Mouse (Mus musculus): Measurements from ENCODE around the gene Adgra1. TPM values are rescaled to one million over a fixed set of nuclear protein-coding genes. Genes with fewer than 3 reads are reported as not detected.

The Adgra1 gene
- total and polyA plus RNA-seq, 2 experiments from 2014 or later, result 17.1 to 39.3 TPM

- peaks cover 25% of the 10 kb centered on the region for H3K4me1 ChIP-seq (ENCODE audit: insufficient read depth)
- TF ChIP-seq CTCF (IDR thresholded peaks at IDR 0.05; ENCODE audit: low read depth), result no peak
- ATAC-seq, result peak; percentile 81
- DNase-seq, result peak; percentile 78
- H3K4me2 ChIP-seq (ENCODE audit: low read depth), result no peak overlapping the region
- H3K36me3 ChIP-seq (ENCODE audit: insufficient read depth), result no peaks in the 10 kb centered on the region; the same call in 1 of the 2 replicates
- peak overlapping the region; percentile 79 for H3K27ac ChIP-seq (ENCODE audit: low read depth, low read length)
- 4% methylated on average over 6 of the region's 6 CpGs for WGBS
- no peak overlapping the region for H3K9ac ChIP-seq
- no peaks in the 10 kb centered on the region for H3K9me3 ChIP-seq (ENCODE audit: low read length)
- no peaks in the 10 kb centered on the region for H3K27me3 ChIP-seq (ENCODE audit: insufficient read depth, low read length)
- H3K4me3 ChIP-seq (ENCODE audit: low read depth, low read length), result no peak overlapping the region
These were observed 16.2 kb downstream of the Adgra1 start for GRCm38 (mm10) chr7:139850152-139850551.

GRCm38 (mm10) chr7:139850677-139851076 is 16.7 kb downstream of the Adgra1 start:
- ATAC-seq, result no peak
- Histone ChIP-seq H3K9ac (no peak overlapping the region), H3K36me3 (ENCODE audit: insufficient read depth) (no peaks in the 10 kb centered on the region; the same call in 1 of the 2 replicates), H3K27me3 (ENCODE audit: insufficient read depth, low read length) (no peaks in the 10 kb centered on the region), H3K27ac (ENCODE audit: low read depth, low read length) (peak overlapping the region; percentile 79), H3K4me3 (ENCODE audit: low read depth, low read length) (no peak overlapping the region), H3K4me2 (ENCODE audit: low read depth) (no peak overlapping the region), H3K9me3 (ENCODE audit: low read length) (no peaks in the 10 kb centered on the region), H3K4me1 (ENCODE audit: insufficient read depth) (peaks cover 28% of the 10 kb centered on the region)
- TF ChIP-seq CTCF (IDR thresholded peaks at IDR 0.05; ENCODE audit: low read depth), result no peak
- 53% methylated on average over 5 of the region's 5 CpGs for WGBS
- peak; percentile 22 for DNase-seq

- no peak for TF ChIP-seq CTCF (IDR thresholded peaks at IDR 0.05; ENCODE audit: low read depth)
- WGBS, result 29% methylated on average over 6 of the region's 6 CpGs
- ATAC-seq, result peak; percentile 89; the same call in 1 of the 2 replicates
These were observed 17.1 kb downstream of the Adgra1 start for GRCm38 (mm10) chr7:139851098-139851497.

GRCm38 (mm10) chr7:139855261-139855660 is 21.3 kb downstream of the Adgra1 start:
- no peaks in the 10 kb centered on the region; the same call in 1 of the 2 replicates for H3K36me3 ChIP-seq (ENCODE audit: insufficient read depth)

More at GRCm38 (mm10) chr7:139851098-139851497, 17.1 kb downstream of the Adgra1 start:
- Histone ChIP-seq H3K36me3 (ENCODE audit: insufficient read depth) (no peaks in the 10 kb centered on the region; the same call in 1 of the 2 replicates), H3K9ac (0 out of 2 replicates have a peak overlapping the region, but pooled peaks have one; percentile 0), H3K4me2 (ENCODE audit: low read depth) (no peak overlapping the region), H3K27ac (ENCODE audit: low read depth, low read length) (peak overlapping the region; percentile 79), H3K4me1 (ENCODE audit: insufficient read depth) (peaks cover 30% of the 10 kb centered on the region), H3K27me3 (ENCODE audit: insufficient read depth, low read length) (no peaks in the 10 kb centered on the region), H3K4me3 (ENCODE audit: low read depth, low read length) (no peak overlapping the region), H3K9me3 (ENCODE audit: low read length) (no peaks in the 10 kb centered on the region)
- peak; percentile 88 for DNase-seq

GRCm38 (mm10) chr7:139861411-139861810 is 27.4 kb downstream of the Adgra1 start:
- Histone ChIP-seq H3K4me1 (ENCODE audit: insufficient read depth) (no peaks in the 10 kb centered on the region), H3K9ac (no peak overlapping the region), H3K9me3 (ENCODE audit: low read length) (no peaks in the 10 kb centered on the region), H3K27ac (ENCODE audit: low read depth, low read length) (no peak overlapping the region), H3K36me3 (ENCODE audit: insufficient read depth) (no peaks in the 10 kb centered on the region), H3K4me2 (ENCODE audit: low read depth) (no peak overlapping the region), H3K4me3 (ENCODE audit: low read depth, low read length) (no peak overlapping the region), H3K27me3 (ENCODE audit: insufficient read depth, low read length) (no peaks in the 10 kb centered on the region)
- ATAC-seq (no peak), DNase-seq (peak; percentile 84)
- TF ChIP-seq CTCF (IDR thresholded peaks at IDR 0.05; ENCODE audit: low read depth), result peak; percentile 89
- 25% methylated on average over 3 of the region's 3 CpGs for WGBS

More at GRCm38 (mm10) chr7:139855261-139855660, 21.3 kb downstream of the Adgra1 start:
- H3K27me3 ChIP-seq (ENCODE audit: insufficient read depth, low read length), result no peaks in the 10 kb centered on the region
- H3K27ac ChIP-seq (ENCODE audit: low read depth, low read length), result peak overlapping the region; percentile 60
- no peak overlapping the region for H3K4me3 ChIP-seq (ENCODE audit: low read depth, low read length)
- ATAC-seq (peak; percentile 26; the same call in 1 of the 2 replicates), DNase-seq (peak; percentile 61)
- no peak overlapping the region for H3K9ac ChIP-seq
- WGBS, result 68% methylated on average over 11 of the region's 11 CpGs
- no peaks in the 10 kb centered on the region for H3K9me3 ChIP-seq (ENCODE audit: low read length)
- H3K4me1 ChIP-seq (ENCODE audit: insufficient read depth), result peaks cover 23% of the 10 kb centered on the region
- no peak overlapping the region for H3K4me2 ChIP-seq (ENCODE audit: low read depth)
- TF ChIP-seq CTCF (IDR thresholded peaks at IDR 0.05; ENCODE audit: low read depth), result no peak

- no peaks in the 10 kb centered on the region for H3K4me1 ChIP-seq (ENCODE audit: insufficient read depth)
- no peak overlapping the region for H3K4me3 ChIP-seq (ENCODE audit: low read depth, low read length)
- no peak overlapping the region for H3K4me2 ChIP-seq (ENCODE audit: low read depth)
- H3K36me3 ChIP-seq (ENCODE audit: insufficient read depth), result no peaks in the 10 kb centered on the region
- no peak for DNase-seq
- no peak overlapping the region for H3K27ac ChIP-seq (ENCODE audit: low read depth, low read length)
- no peak for ATAC-seq
- 58% methylated on average over 2 of the region's 2 CpGs for WGBS
- no peaks in the 10 kb centered on the region for H3K9me3 ChIP-seq (ENCODE audit: low read length)
- no peak overlapping the region for H3K9ac ChIP-seq
- no peaks in the 10 kb centered on the region for H3K27me3 ChIP-seq (ENCODE audit: insufficient read depth, low read length)
- no peak for TF ChIP-seq CTCF (IDR thresholded peaks at IDR 0.05; ENCODE audit: low read depth)
These were observed 29.1 kb downstream of the Adgra1 start for GRCm38 (mm10) chr7:139863076-139863475.

GRCm38 (mm10) chr7:139864253-139864652 is 30.3 kb downstream of the Adgra1 start:
- Histone ChIP-seq H3K9me3 (ENCODE audit: low read length) (no peaks in the 10 kb centered on the region), H3K4me2 (ENCODE audit: low read depth) (no peak overlapping the region), H3K27ac (ENCODE audit: low read depth, low read length) (no peak overlapping the region), H3K36me3 (ENCODE audit: insufficient read depth) (no peaks in the 10 kb centered on the region), H3K4me3 (ENCODE audit: low read depth, low read length) (no peak overlapping the region), H3K4me1 (ENCODE audit: insufficient read depth) (no peaks in the 10 kb centered on the region), H3K9ac (no peak overlapping the region), H3K27me3 (ENCODE audit: insufficient read depth, low read length) (no peaks in the 10 kb centered on the region)
- ATAC-seq (no peak), DNase-seq (peak; percentile 40)
- peak; percentile 72 for TF ChIP-seq CTCF (IDR thresholded peaks at IDR 0.05; ENCODE audit: low read depth)
- WGBS, result 67% methylated on average over 2 of the region's 2 CpGs
